Mouse (Mus musculus) heart, adult 2 months (tissue): ENCODE measurements at regions not wholly inside any gene's neighbourhood (a gene's known extent, or its start where the extent isn't known, plus 50 kb on each side); places are given as distances from the start of the nearest gene placed in this dataset.
"Not testable (repeated sequence)": the region's sequence is repeated elsewhere in the genome, so short reads cannot be mapped to it uniquely, and the experiment has no call there.

Source experiments
- DNase-seq, 2 experiments: peaks; one replicate each; pipeline ENCODE4 v3.0.0; 2021
- H3K27ac ChIP-seq: fragments of 200-600 bp; 2 replicates; pipeline ENCODE4 v1.8.1; 2022
- H3K27me3 ChIP-seq: fragments of 200-500 bp; 2 replicates; pipeline ENCODE4 v1.6.1; 2012; ENCODE audit warnings: mild to moderate bottlenecking, low read length, inconsistent platforms, mixed read lengths; ENCODE audit not compliant: control insufficient read depth, insufficient read depth
- H3K36me3 ChIP-seq: fragments of 200-500 bp; 2 replicates; pipeline ENCODE4 v1.6.1; 2012; ENCODE audit warnings: low read length, inconsistent platforms; ENCODE audit not compliant: control insufficient read depth, insufficient read depth
- H3K4me1 ChIP-seq: fragments of 200-500 bp; 2 replicates; pipeline ENCODE4 v1.6.1; 2011; ENCODE audit warnings: low read length; ENCODE audit not compliant: control insufficient read depth, insufficient read depth
- H3K4me3 ChIP-seq: fragments of 200-600 bp; 2 replicates; pipeline ENCODE4 v1.8.1; 2022
- H3K79me2 ChIP-seq: fragments of 200-500 bp; replicated peaks from 2 replicates; pipeline ENCODE4 v1.6.1; 2012; ENCODE audit warnings: mild to moderate bottlenecking, inconsistent platforms, low read length, moderate library complexity, mixed read lengths; ENCODE audit not compliant: control insufficient read depth, insufficient read depth
- H3K9ac ChIP-seq: fragments of 200-500 bp; 2 replicates; pipeline ENCODE4 v1.6.1; 2012; ENCODE audit warnings: low read depth, mild to moderate bottlenecking, control low read depth, inconsistent platforms, low read length, mixed read lengths
- CTCF ChIP-seq: fragments of 200-600 bp; IDR thresholded peaks from 2 replicates; pipeline ENCODE4 v1.8.1; 2022; ENCODE audit warnings: antibody characterized with exemption, mild to moderate bottlenecking, moderate library complexity
- WGBS: fragments of 180-500 bp; shearing (Covaris S2); methylation state at CpG from one replicate; pipeline ENCODE4 v1.1.7; 2018; 5-methylcytosine and 5-hydroxymethylcytosine counted together
- intact Hi-C: fragments of 180-260 bp; cut with DNase I; formaldehyde crosslinking; loops from one replicate; pipeline ENCODE4 v1.15.1; 2025

- H3K27me3 ChIP-seq, H3K27ac ChIP-seq, DNase-seq, H3K79me2 ChIP-seq, H3K36me3 ChIP-seq, H3K4me1 ChIP-seq, H3K4me3 ChIP-seq, intact Hi-C loops, H3K9ac ChIP-seq: not testable (repeated sequence)
- 0 out of 2 replicates have a peak, but pooled peaks have one; percentile 6 for TF ChIP-seq CTCF
- 95% methylated on average over 1 of the region's 1 CpGs for WGBS
Observed at GRCm38 (mm10) chr14:53682679-53683078, 571.2 kb downstream of the Dad1 start.

- intact Hi-C loops, H3K9ac ChIP-seq: not testable (repeated sequence)
- WGBS = 47% methylated on average over 5 of the region's 5 CpGs
Observed at GRCm38 (mm10) chr14:53681320-53681719, 572.6 kb downstream of the Dad1 start.

GRCm38 (mm10) chr14:53665681-53666080 is 588.2 kb downstream of the Dad1 start:
- H3K4me1 ChIP-seq, H3K9ac ChIP-seq, intact Hi-C loops, H3K79me2 ChIP-seq, H3K36me3 ChIP-seq, H3K4me3 ChIP-seq, DNase-seq, H3K27ac ChIP-seq, H3K27me3 ChIP-seq: not testable (repeated sequence)
- peak; percentile 61 for TF ChIP-seq CTCF
- WGBS = 13% methylated on average over 2 of the region's 2 CpGs

More at GRCm38 (mm10) chr14:53681320-53681719, 572.6 kb downstream of the Dad1 start:
- H3K36me3 ChIP-seq, H3K4me3 ChIP-seq, H3K27ac ChIP-seq, H3K4me1 ChIP-seq, H3K27me3 ChIP-seq, DNase-seq, H3K79me2 ChIP-seq: not testable (repeated sequence)

GRCm38 (mm10) chr14:53662700-53663355 is 591.1 kb downstream of the Dad1 start:
- H3K4me1 ChIP-seq, H3K4me3 ChIP-seq, H3K27me3 ChIP-seq, H3K27ac ChIP-seq, DNase-seq, intact Hi-C loops, H3K36me3 ChIP-seq, H3K9ac ChIP-seq, H3K79me2 ChIP-seq: not testable (repeated sequence)
- 44% methylated on average over 9 of the region's 9 CpGs for WGBS

- H3K4me3 ChIP-seq, H3K27me3 ChIP-seq, H3K36me3 ChIP-seq, H3K79me2 ChIP-seq, H3K27ac ChIP-seq, intact Hi-C loops, H3K4me1 ChIP-seq, DNase-seq, H3K9ac ChIP-seq: not testable (repeated sequence)
- 92% methylated on average over 3 of the region's 3 CpGs for WGBS
Observed at GRCm38 (mm10) chr14:53654669-53655068, 599.2 kb downstream of the Dad1 start.

GRCm38 (mm10) chr14:53651061-53651460 is 602.8 kb downstream of the Dad1 start:
- H3K4me1 ChIP-seq, H3K4me3 ChIP-seq, H3K27ac ChIP-seq, H3K79me2 ChIP-seq, DNase-seq, H3K9ac ChIP-seq, H3K27me3 ChIP-seq, H3K36me3 ChIP-seq, intact Hi-C loops: not testable (repeated sequence)
- 56% methylated on average over 5 of the region's 5 CpGs for WGBS

- intact Hi-C loops, H3K79me2 ChIP-seq, H3K4me3 ChIP-seq, H3K36me3 ChIP-seq, H3K9ac ChIP-seq, H3K4me1 ChIP-seq, H3K27me3 ChIP-seq, H3K27ac ChIP-seq, DNase-seq: not testable (repeated sequence)
- 73% methylated on average over 2 of the region's 2 CpGs for WGBS
Observed at GRCm38 (mm10) chr14:53649189-53649588, 604.7 kb downstream of the Dad1 start.

GRCm38 (mm10) chr14:53640441-53640840 is 613.5 kb downstream of the Dad1 start:
- H3K27ac ChIP-seq, H3K4me3 ChIP-seq, H3K79me2 ChIP-seq, H3K36me3 ChIP-seq, DNase-seq, H3K4me1 ChIP-seq, H3K27me3 ChIP-seq, H3K9ac ChIP-seq, intact Hi-C loops: not testable (repeated sequence)
- WGBS = 54% methylated on average over 1 of the region's 1 CpGs

GRCm38 (mm10) chr14:53637664-53638063 is 616.2 kb downstream of the Dad1 start:
- H3K9ac ChIP-seq, intact Hi-C loops, H3K27me3 ChIP-seq, H3K79me2 ChIP-seq, H3K36me3 ChIP-seq, DNase-seq, H3K4me1 ChIP-seq, H3K4me3 ChIP-seq, H3K27ac ChIP-seq: not testable (repeated sequence)
- WGBS = 82% methylated on average over 1 of the region's 1 CpGs

GRCm38 (mm10) chr14:53635206-53635605 is 618.7 kb downstream of the Dad1 start:
- H3K4me3 ChIP-seq, H3K79me2 ChIP-seq, DNase-seq, H3K4me1 ChIP-seq, H3K9ac ChIP-seq, intact Hi-C loops, H3K27ac ChIP-seq, H3K36me3 ChIP-seq, H3K27me3 ChIP-seq: not testable (repeated sequence)
- 47% methylated on average over 7 of the region's 7 CpGs for WGBS
